Mouse (Mus musculus) thymus, adult 2 months (tissue): ENCODE results near the gene Ndufv3.

Experiments used
- CTCF ChIP-seq: fragments of 200-500 bp; IDR thresholded peaks from 2 replicates; pipeline ENCODE4 v1.5.1; 2012; ENCODE audit warnings: mild to moderate bottlenecking, control low read depth, low read length, moderate library complexity, borderline replicate concordance; ENCODE audit not compliant: control insufficient read depth, poor library complexity, insufficient read depth; ENCODE audit errors: extremely low read depth
- POLR2A ChIP-seq: fragments of 200-500 bp; IDR thresholded peaks from 2 replicates; pipeline ENCODE4 v1.6.1; 2012; ENCODE audit warnings: mild to moderate bottlenecking, low read length, control low read depth, moderate library complexity; ENCODE audit not compliant: control insufficient read depth, poor library complexity, insufficient read depth; ENCODE audit errors: extremely low read depth

DNA sequence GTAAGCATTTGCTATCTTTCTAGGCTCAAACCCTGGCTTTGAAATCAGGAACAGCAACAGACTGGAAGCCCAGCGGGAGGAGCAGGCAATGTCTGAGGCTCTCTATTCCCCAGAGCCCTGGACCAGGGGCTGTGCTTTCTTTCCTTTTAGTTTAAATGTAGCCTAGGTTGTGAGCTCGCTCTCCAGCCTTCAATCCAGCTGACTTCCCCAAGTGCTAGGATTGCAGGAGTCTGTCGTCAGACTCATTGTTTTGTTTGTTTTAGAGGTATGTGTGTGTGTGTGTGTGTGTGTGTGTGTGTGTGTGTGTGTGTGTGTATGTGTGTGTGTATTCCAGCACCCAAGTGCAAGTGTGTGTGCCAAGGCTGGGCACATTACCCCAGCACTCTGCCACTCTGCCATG is 20.2 kb downstream of the Ndufv3 start:
- no peak for TF ChIP-seq POLR2A
- TF ChIP-seq CTCF = no peak
